Mouse (Mus musculus) ES-E14 (cell line): Measurements from ENCODE around the gene Zfp78. TPM values are rescaled to one million over a fixed set of nuclear protein-coding genes. Genes with fewer than 3 reads are reported as not detected.

Experiments
- DNase-seq: peaks from one replicate; pipeline ENCODE4 v3.0.0-alpha.2; 2013; ENCODE audit warnings: low read depth, low spot score
- H3K27ac ChIP-seq: 2 replicates; pipeline ENCODE4 v1.5.1; 2012; ENCODE audit warnings: low read depth, mild to moderate bottlenecking, low read length, moderate library complexity, mixed read lengths; ENCODE audit not compliant: poor library complexity, insufficient read depth, severe bottlenecking
- H3K36me3 ChIP-seq: 2 replicates; pipeline ENCODE4 v1.6.1; 2012; ENCODE audit warnings: mild to moderate bottlenecking, low read length, moderate library complexity, mixed read lengths; ENCODE audit not compliant: control insufficient read depth, poor library complexity, insufficient read depth, severe bottlenecking
- H3K4me1 ChIP-seq, 2 experiments: fragments of 150-350 bp in 1 of 2; sonication (generic) in 1 of 2; 2 replicates each; pipeline ENCODE4 v1.6.1; 2012; ENCODE audit warnings: low read length in 2 of 2, mild to moderate bottlenecking in 1 of 2, mixed read lengths in 1 of 2; ENCODE audit not compliant: control insufficient read depth in 2 of 2, insufficient read depth in 2 of 2, poor library complexity in 1 of 2
- H3K4me3 ChIP-seq, 2 experiments: fragments of 150-350 bp in 1 of 2; sonication (generic) in 1 of 2; 2 replicates each; pipeline ENCODE4 v1.5.1; 2012; ENCODE audit warnings: low read length in 2 of 2, low read depth in 1 of 2, mild to moderate bottlenecking in 1 of 2, mixed read lengths in 1 of 2; ENCODE audit not compliant: insufficient read depth in 1 of 2, poor library complexity in 1 of 2, severe bottlenecking in 1 of 2
- H3K9ac ChIP-seq: 2 replicates; pipeline ENCODE4 v1.6.1; 2012; ENCODE audit warnings: low read depth, mild to moderate bottlenecking, low read length, mixed read lengths; ENCODE audit not compliant: poor library complexity, insufficient read depth, severe bottlenecking
- H3K9me3 ChIP-seq: fragments of 150-350 bp; sonication (generic); 2 replicates; pipeline ENCODE4 v1.6.1; 2012; ENCODE audit warnings: low read depth, mild to moderate bottlenecking, low read length; ENCODE audit not compliant: control insufficient read depth, insufficient read depth
- CHD2 ChIP-seq: IDR thresholded peaks from 2 replicates; pipeline ENCODE4 v1.6.1; 2014; ENCODE audit warnings: mild to moderate bottlenecking, low read depth, low read length, inconsistent platforms
- HCFC1 ChIP-seq: IDR thresholded peaks from 2 replicates; pipeline ENCODE4 v1.6.1; 2012; ENCODE audit warnings: low read length, inconsistent platforms, borderline replicate concordance; ENCODE audit not compliant: insufficient read depth
- MAFK ChIP-seq: IDR thresholded peaks from 2 replicates; pipeline ENCODE4 v1.6.1; 2014; ENCODE audit warnings: mild to moderate bottlenecking, low read depth, low read length, inconsistent platforms; ENCODE audit not compliant: insufficient read depth
- ZC3H11A ChIP-seq: IDR thresholded peaks from 2 replicates; pipeline ENCODE4 v1.6.1; 2012; ENCODE audit warnings: low read depth, mild to moderate bottlenecking, inconsistent platforms, low read length, borderline replicate concordance
- ZNF384 ChIP-seq: IDR thresholded peaks from 2 replicates; pipeline ENCODE4 v1.6.1; 2012; ENCODE audit warnings: low read depth, low read length, inconsistent platforms
- in situ Hi-C, 2 experiments: fragments of 600-800 bp; cut with MboI; formaldehyde crosslinking; loops; one replicate each; pipeline ENCODE4 v1.15.1; 2025; ENCODE audit warnings: low sequenced_read_pairs in 2 of 2, inconsistent platforms in 1 of 2; ENCODE audit not compliant: unreplicated experiment in 2 of 2
- total RNA-seq: library from RNA; depleted of rRNA; stranded (reverse); fragments of 300-350 nt; gene quantifications from 2 replicates; pipeline ENCODE4 v1.2.3, GENCODE M21; 2012

Zfp78 gene
- total RNA-seq, 1 experiment = 1.5 TPM

DNA sequence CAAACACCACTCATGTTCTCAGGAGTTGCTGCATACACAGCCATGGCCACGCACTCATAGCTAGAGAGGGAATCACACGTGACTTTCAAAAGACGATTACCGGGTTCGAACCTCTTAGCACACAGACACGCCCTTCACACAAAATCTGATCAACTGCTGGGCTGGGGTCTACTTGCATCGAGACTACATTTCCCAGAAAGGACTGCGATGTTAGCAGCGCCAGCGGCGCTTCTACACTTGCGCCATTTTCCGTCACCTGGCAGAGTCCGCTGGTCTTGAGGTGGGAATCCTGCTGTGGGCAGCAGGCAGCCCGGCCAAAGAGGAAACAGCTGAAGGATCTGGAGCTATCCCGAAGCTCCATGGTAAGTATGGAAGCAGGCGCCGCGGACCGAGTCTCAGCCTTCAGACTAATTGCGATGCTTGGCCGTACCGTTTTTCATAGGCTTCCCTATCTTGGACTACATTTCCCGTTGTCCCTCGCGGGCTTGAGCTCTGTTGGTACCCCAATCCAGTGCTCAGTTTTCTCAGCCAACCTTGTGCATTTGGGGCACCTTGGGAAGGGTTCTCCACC, 19.5 kb upstream of the Zfp78 start, which contains the start of gene Gm3854:
Gene Gm3854, plus strand, starts transcription at position 259 of the 571 bp plus-strand sequence.
- Histone ChIP-seq H3K9ac (peak within 1 kb of the TSS; percentile 87), H3K36me3 (no peaks in the 10 kb centered on the region), H3K27ac (no peak within 1 kb of the TSS), H3K9me3 (no peaks in the 10 kb centered on the region), H3K4me1 (no peaks in the 10 kb centered on the region), H3K4me3 (peak within 1 kb of the TSS; percentile 92 to 97)
- in situ Hi-C loops = no loop called here
- peak; percentile 63 for DNase-seq
- TF ChIP-seq CHD2 (no peak), HCFC1 (peak; percentile 92)

DNA sequence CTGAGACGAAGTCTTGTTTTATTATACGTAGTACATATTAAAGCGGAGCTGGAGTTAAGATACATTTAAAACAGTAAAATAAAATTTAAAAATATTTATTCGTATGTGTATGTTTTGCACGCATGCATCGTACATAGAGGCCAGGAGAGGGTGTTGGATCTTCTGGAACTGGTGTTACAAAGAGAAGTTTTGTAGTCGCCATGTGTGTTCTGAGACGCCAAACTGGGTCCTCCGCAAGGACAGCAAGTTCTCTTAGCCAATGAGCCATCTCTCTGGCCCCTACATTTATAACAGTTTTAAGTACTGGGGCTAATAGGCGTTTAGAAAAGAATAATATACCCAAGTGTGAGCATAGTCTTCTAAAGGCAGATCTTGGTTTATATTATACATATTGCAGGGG, 19.0 kb upstream of the Zfp78 start:
- Histone ChIP-seq H3K9me3 (no peaks in the 10 kb centered on the region), H3K4me3 (peak overlapping the region; percentile 92 to 97), H3K27ac (no peak overlapping the region), H3K9ac (peak overlapping the region; percentile 69; the same call in 1 of the 2 replicates), H3K4me1 (no peaks in the 10 kb centered on the region; a peak in 1 of 4 replicates), H3K36me3 (no peaks in the 10 kb centered on the region)
- in situ Hi-C loops = no loop called here
- no peak for DNase-seq
- TF ChIP-seq MAFK (no peak), CHD2 (no peak)

DNA sequence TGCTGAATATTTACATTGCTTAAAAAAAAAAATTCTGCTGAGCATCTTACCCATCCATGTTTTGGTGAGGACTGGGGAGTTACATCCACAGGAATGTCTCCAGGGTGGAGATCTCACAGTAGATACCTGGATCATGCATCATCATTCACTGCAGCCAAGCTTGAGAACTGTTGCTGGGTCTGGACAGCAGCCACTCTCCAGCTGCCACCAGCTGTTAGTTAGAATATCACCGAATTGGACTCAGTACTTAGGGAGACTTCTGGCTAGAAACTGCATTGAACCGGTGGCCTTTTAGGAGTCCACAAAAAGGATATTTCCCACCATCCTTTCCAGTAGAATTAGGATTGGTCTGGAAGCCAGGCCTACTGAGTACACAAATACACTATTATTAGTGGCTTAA, 5.0 kb upstream of the Zfp78 start:
- H3K4me3 ChIP-seq = no peak overlapping the region
- DNase-seq = no peak
- peaks cover 0 to 4% of the 10 kb centered on the region in 2 experiments; a peak in 2 of 4 replicates for H3K4me1 ChIP-seq
- no peak for TF ChIP-seq ZNF384
- no peak for TF ChIP-seq MAFK
- no peak for TF ChIP-seq ZC3H11A
- TF ChIP-seq HCFC1 = no peak
- TF ChIP-seq CHD2 = no peak
- H3K36me3 ChIP-seq = peaks cover 3% of the 10 kb centered on the region; the same call in 1 of the 2 replicates
- H3K27ac ChIP-seq = no peak overlapping the region
- in situ Hi-C loops = loop anchor here (5.0 to 10.0 kb wide), 3 partner anchors 67 to 169 kb away; no protein-coding TSS in a partner anchor
- H3K9ac ChIP-seq = no peak overlapping the region
- H3K9me3 ChIP-seq = no peaks in the 10 kb centered on the region

DNA sequence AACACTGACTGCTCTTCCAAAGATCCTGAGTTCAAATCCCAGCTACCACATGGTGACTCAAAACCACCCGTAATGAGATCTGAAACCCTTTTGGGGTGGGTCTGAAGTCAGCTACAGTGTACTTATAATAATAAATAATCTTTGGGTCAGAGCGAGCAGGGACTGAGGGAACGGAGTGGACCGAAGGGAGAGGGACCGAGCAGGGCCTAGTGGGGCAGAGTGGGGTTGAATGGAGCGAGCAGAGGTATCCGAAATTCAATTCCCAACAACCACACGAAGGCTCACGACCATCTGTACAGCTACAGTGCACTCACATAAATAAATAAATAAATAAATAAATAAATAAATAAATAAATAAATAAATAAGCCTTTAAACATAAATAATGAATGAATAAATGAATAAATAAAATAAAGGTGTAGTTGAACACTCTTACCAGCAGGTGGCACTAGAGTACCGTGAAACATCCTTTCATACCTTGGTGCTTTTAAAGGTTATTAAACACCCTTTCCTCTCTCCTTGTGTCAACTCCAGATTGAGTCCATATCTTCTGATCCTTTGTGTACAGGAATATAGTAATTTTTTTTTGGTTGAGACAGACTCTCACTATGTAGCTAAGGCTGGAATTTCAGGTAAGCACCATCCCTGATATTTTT, 4.0 kb upstream of the Zfp78 start:
- H3K4me3 ChIP-seq = no peak overlapping the region
- no peaks in the 10 kb centered on the region for H3K9me3 ChIP-seq
- in situ Hi-C loops = loop anchor here (5.0 to 10.0 kb wide), 3 partner anchors 66 to 168 kb away; no protein-coding TSS in a partner anchor
- TF ChIP-seq ZC3H11A (peak; percentile 43; the same call in 1 of the 2 replicates), ZNF384 (no peak)
- peaks cover 3% of the 10 kb centered on the region; the same call in 1 of the 2 replicates for H3K36me3 ChIP-seq
- H3K4me1 ChIP-seq = peaks cover 0 to 4% of the 10 kb centered on the region in 2 experiments; a peak in 2 of 4 replicates
- no peak overlapping the region for H3K27ac ChIP-seq
- DNase-seq = no peak
- H3K9ac ChIP-seq = no peak overlapping the region

DNA sequence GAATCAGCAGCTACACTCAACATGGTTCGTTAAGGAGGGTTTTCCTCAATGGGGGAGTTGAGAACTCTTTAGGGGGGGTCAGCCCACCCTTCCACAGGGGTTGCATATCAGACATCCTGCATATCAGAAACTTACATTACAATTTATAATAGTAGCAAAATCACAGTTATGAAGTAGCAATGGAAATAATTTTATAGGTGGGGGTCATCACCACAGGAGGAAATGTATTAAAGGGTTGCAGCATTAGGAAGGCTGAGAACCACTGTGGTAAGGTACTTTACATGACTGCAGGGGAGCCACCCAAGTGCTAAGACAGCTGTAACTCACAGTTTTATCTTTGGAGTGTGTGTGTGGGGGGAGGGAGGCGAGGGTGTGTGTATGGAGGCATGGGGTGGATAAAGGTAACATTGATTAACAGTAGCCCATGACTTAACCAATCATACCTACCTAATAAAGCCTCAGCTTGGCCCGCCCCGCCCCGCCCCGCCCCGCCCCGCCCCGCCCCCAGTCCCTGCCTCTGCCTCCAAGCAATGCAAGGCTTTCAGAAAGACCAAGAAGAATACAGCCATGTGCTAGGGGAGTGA, 2.5 kb upstream of the Zfp78 start:
- DNase-seq = no peak
- no peak for TF ChIP-seq ZNF384
- no peak for TF ChIP-seq CHD2
- TF ChIP-seq HCFC1 = no peak
- TF ChIP-seq ZC3H11A = no peak
- no peak for TF ChIP-seq MAFK
- H3K9ac ChIP-seq = no peak overlapping the region
- H3K4me3 ChIP-seq = no peak overlapping the region
- no peaks in the 10 kb centered on the region for H3K36me3 ChIP-seq
- no peaks in the 10 kb centered on the region for H3K9me3 ChIP-seq
- no peak overlapping the region for H3K27ac ChIP-seq
- in situ Hi-C loops = no loop called here
- H3K4me1 ChIP-seq = peaks cover 2 to 4% of the 10 kb centered on the region in 2 experiments; a peak in 2 of 4 replicates
